Mouse (Mus musculus): ENCODE measurements around the gene Ucn2. TPM values are rescaled to one million over a fixed set of nuclear protein-coding genes. Genes with fewer than 3 reads are reported as not detected.

Gene Ucn2
- polyA plus RNA-seq, 1 experiment from 2014 or later = not detected

DNA sequence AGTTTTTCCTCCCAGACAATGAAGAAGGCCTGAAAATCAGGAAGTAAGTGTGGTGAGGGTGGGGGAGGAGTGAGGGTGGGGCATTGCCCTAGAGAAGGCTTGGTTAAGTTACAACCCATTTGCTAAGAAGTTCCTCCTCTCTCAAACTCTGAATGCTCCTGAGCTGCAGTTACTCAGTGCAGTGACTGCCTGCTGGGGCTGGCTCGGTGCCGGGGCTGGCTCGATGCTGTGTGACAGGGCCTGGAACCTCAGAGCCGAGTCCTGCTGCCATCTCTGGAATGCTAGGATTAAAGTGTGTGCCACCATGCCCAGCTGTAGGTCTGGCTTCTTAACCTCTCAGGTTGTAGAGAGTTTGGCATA lies 13.3 kb downstream of the Ucn2 start:
- no peak overlapping the region for H3K27ac ChIP-seq
- no peak for DNase-seq (ENCODE audit: low spot score)
- WGBS = 78% methylated on average over 4 of the region's 4 CpGs

DNA sequence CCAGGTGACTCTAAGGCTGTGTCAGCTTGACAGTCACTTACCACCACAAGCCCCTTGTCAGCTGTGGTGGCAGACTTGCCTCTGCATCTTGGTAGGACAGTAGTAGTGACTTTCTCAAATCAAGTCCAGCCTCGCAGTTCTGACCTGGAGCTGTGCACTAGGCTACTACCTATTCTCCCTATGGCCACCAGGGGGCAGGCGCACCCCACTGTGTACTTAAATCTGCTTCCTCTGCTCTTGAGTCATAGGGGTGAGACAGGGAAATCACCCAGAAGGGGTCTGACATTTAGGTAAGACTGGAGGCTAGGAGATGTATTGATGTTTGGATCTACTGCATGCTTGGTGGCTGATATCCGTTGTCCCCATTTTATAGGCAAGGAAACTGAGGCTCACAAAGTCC lies 14.9 kb downstream of the Ucn2 start:
- Histone ChIP-seq H3K4me3 (no peak overlapping the region), H3K36me3 (no peaks in the 10 kb centered on the region), H3K27ac (no peak overlapping the region), H3K27me3 (ENCODE audit: insufficient read depth, poor library complexity, severe bottlenecking) (no peaks in the 10 kb centered on the region), H3K9me3 (no peaks in the 10 kb centered on the region), H3K4me1 (replicated peaks) (peaks cover 5% of the 10 kb centered on the region; the same call in 1 of the 2 replicates)
- 16% methylated on average over 3 of the region's 3 CpGs for WGBS
- peak; percentile 67 for DNase-seq (ENCODE audit: low spot score)

More for the DNA sequence above, 13.3 kb downstream of the Ucn2 start:
- Histone ChIP-seq H3K36me3 (no peaks in the 10 kb centered on the region), H3K9me3 (no peaks in the 10 kb centered on the region), H3K27me3 (ENCODE audit: insufficient read depth, poor library complexity, severe bottlenecking) (no peaks in the 10 kb centered on the region), H3K4me3 (no peak overlapping the region), H3K4me1 (replicated peaks) (peaks cover 11% of the 10 kb centered on the region; the same call in 1 of the 2 replicates)

DNA sequence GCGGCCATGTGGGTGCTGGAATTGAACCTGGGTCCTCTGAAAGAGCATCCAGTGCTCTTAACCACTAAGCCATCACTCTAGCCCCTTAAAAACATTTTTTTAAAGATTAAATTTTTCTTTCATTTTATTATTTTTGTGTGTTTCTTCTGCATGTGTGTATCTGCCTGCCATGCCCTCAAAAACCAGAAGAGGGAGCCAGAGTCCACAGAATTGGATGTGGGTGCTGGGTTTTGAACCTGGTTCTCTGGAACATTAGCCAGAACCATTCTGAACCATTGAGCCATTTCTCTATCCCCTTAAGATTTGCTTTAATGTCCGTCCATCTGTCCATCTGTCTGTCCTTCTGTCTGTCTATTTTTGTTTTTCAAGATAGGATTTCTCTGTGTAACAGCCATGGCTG lies 17.4 kb downstream of the Ucn2 start:
- Histone ChIP-seq H3K27me3 (ENCODE audit: insufficient read depth, poor library complexity, severe bottlenecking) (no peaks in the 10 kb centered on the region), H3K36me3 (peaks cover 3% of the 10 kb centered on the region; the same call in 1 of the 2 replicates), H3K4me3 (no peak overlapping the region), H3K27ac (no peak overlapping the region), H3K4me1 (replicated peaks) (peaks cover 12% of the 10 kb centered on the region), H3K9me3 (no peaks in the 10 kb centered on the region)
- WGBS = 49% methylated on average over 2 of the region's 2 CpGs
- DNase-seq (ENCODE audit: low spot score) = peak; percentile 55

DNA sequence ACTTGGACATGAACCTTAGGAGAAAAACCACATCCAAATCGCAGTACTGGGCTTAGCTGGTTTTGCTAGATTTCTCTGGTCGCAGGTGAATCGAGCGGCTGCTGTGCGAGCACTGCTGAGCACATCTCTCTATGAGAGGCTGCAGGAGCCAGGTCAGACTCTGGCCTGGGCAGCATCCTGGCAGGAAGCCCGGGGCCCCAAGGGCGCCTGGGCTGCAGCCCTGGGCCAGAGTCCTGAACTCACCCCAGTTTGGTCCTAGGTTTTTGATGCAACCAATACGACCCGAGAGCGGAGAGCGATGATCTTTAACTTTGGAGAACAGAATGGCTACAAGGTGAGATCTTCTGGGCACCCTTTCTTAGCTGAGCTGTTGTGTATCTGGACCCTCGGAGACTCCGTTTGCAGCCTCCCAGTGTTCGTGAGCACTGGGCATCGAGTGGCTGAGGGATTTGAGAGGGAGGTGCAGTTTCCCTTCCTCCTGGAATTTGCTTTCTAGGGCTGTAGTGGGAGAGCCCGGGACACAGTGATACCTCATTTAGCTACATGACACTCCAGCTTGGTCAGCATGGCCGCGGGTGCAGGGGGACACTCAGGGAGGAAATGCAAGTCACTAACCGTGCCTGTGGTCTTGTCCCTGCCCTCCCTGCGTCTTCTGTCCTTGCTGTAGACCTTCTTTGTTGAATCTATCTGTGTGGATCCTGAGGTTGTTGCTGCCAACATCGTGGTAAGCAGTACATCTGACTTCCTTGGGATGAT lies 21.4 kb downstream of the Ucn2 start:
- no peak overlapping the region for H3K4me3 ChIP-seq
- 82% methylated on average over 21 of the region's 21 CpGs for WGBS
- no peaks in the 10 kb centered on the region for H3K27me3 ChIP-seq (ENCODE audit: insufficient read depth, poor library complexity, severe bottlenecking)
- peaks cover 8% of the 10 kb centered on the region; the same call in 1 of the 2 replicates for H3K36me3 ChIP-seq
- peaks cover 23% of the 10 kb centered on the region for H3K4me1 ChIP-seq (replicated peaks)
- H3K9me3 ChIP-seq = no peaks in the 10 kb centered on the region
- no peak for DNase-seq (ENCODE audit: low spot score)
- 0 out of 2 replicates have a peak overlapping the region, but pooled peaks have one; percentile 56 for H3K27ac ChIP-seq

DNA sequence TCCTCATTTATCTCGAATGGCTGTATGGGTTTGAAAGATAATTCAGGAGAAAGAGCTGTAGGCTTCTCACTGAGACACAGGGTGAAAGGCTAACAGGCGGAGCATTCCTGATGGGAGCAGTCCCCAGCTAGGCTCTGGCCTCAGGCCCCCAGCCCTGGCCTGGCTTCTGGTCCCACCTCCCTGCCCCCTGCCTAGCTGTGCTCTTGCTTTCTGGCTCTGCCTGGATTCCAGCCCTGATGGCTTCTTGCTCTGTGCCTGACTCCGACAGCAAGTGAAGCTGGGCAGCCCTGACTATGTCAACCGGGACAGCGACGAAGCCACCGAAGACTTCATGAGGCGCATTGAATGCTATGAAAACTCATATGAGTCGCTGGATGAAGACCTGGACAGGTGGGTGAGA lies 22.3 kb downstream of the Ucn2 start:
- no peak overlapping the region; the same call in 1 of the 2 replicates for H3K27ac ChIP-seq
- peaks cover 23% of the 10 kb centered on the region for H3K4me1 ChIP-seq (replicated peaks)
- no peak for DNase-seq (ENCODE audit: low spot score)
- peaks cover 8% of the 10 kb centered on the region; the same call in 1 of the 2 replicates for H3K36me3 ChIP-seq
- H3K9me3 ChIP-seq = no peaks in the 10 kb centered on the region
- H3K27me3 ChIP-seq (ENCODE audit: insufficient read depth, poor library complexity, severe bottlenecking) = no peaks in the 10 kb centered on the region
- H3K4me3 ChIP-seq = no peak overlapping the region
- WGBS = 81% methylated on average over 9 of the region's 9 CpGs

DNA sequence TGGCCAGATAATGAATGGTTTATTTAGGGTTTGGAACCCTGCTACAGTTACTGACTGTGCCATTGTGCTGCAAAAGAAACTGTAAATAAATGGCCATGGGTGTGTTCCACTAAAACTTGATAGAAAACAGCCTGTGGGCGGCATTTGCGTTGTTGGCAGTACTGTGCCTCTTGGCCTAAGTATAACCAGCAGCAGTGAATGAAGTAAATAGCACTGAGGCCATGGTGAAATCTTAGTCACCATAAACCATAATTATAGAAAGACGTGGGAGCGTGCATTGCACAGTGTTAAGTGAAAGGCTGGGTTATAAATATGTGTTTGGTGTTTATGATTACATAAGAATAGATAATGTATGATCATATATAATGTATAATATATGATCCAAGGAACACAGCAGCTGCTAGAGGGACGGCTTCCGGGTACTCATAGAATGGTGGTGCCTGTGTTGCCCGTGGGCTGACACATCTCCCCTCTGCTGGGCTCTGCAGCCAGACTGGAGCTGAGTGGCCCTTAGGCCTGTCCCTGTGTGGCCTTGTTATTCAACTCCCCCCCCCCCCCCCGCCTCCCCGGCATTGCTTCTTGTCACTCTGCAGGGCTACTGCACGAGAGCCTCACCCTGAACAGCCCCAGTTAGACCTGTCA lies 23.3 kb downstream of the Ucn2 start:
- 70% methylated on average over 10 of the region's 10 CpGs for WGBS
- no peak for DNase-seq (ENCODE audit: low spot score)

DNA sequence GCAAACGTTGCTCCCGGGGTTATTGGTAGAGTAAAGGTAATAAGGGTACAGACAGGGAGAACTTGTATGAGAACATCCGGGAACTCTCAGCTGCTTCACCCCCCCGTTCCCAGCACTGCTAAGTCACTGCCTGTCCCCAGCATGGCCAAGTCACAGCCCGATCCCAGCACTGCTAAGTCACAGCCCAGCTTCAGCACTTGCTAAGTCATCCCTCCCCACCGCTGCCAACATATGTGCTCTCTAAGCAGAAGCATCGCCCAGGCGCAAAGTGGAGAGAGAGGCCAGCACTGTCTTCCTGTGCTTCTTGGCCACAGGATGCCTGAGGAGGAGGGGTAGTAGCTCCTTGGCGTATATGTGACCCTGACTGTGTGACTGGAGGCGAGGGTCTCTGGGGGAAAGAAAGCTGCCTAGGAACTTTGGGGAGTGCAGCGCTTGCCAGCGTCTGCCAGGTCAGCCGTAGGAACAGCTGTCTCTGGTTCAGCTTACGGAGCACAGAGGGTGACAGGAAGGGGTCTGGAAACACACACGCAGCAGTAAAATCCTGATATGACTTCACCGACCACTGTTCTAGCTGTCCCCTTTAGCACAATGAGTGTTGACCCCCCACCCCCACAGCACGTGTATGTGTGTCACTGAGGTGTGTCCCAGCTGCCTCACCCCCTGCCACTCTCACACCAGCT lies 24.0 kb downstream of the Ucn2 start:
- DNase-seq (ENCODE audit: low spot score) = no peak
- Histone ChIP-seq H3K27ac (no peak overlapping the region), H3K36me3 (peaks cover 8% of the 10 kb centered on the region; the same call in 1 of the 2 replicates), H3K9me3 (no peaks in the 10 kb centered on the region), H3K4me1 (replicated peaks) (peaks cover 23% of the 10 kb centered on the region), H3K4me3 (no peak overlapping the region), H3K27me3 (ENCODE audit: insufficient read depth, poor library complexity, severe bottlenecking) (no peaks in the 10 kb centered on the region)
- WGBS = 57% methylated on average over 17 of the region's 17 CpGs

More for the DNA sequence above, 23.3 kb downstream of the Ucn2 start:
- Histone ChIP-seq H3K4me1 (replicated peaks) (peaks cover 23% of the 10 kb centered on the region), H3K9me3 (no peaks in the 10 kb centered on the region), H3K36me3 (peaks cover 8% of the 10 kb centered on the region; the same call in 1 of the 2 replicates), H3K4me3 (no peak overlapping the region), H3K27ac (no peak overlapping the region), H3K27me3 (ENCODE audit: insufficient read depth, poor library complexity, severe bottlenecking) (no peaks in the 10 kb centered on the region)

DNA sequence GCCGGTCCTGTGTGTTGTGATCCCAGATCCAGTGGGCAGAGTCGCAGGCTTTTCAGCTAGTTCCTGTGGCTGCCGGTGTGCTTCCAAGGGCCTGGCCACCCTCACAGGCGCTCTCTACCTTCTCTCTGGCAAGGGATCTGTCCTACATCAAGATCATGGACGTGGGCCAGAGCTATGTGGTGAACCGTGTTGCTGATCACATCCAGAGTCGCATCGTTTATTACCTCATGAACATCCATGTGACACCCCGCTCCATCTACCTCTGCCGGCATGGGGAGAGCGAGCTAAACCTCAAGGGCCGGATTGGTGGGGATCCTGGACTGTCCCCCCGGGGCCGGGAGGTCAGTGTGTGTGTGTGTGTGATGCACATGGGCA lies 24.5 kb downstream of the Ucn2 start:
- Histone ChIP-seq H3K4me3 (no peak overlapping the region), H3K4me1 (replicated peaks) (peaks cover 23% of the 10 kb centered on the region), H3K9me3 (no peaks in the 10 kb centered on the region), H3K36me3 (peaks cover 8% of the 10 kb centered on the region; the same call in 1 of the 2 replicates), H3K27ac (no peak overlapping the region), H3K27me3 (ENCODE audit: insufficient read depth, poor library complexity, severe bottlenecking) (no peaks in the 10 kb centered on the region)
- 89% methylated on average over 14 of the region's 14 CpGs for WGBS
- DNase-seq (ENCODE audit: low spot score) = no peak

DNA sequence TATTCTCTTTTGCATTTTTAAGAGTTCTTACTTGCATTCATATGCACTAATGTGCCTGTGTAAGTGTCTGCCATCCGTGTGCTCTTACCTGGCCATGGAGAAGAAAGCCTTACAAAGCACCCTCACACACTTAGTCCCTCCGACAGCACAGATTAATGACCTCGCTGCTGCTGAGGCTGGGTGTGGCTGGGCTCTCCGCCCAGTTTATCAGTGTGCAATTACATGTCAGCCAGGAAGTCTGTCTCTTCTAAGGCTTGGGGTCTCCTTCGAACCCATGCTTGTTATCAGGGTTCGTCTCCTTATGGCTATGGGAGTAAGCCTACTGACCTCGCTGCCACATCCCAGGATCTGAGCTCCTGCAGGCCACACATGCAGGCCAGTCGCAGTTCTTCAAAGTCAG lies 29.6 kb downstream of the Ucn2 start:
- Histone ChIP-seq H3K9me3 (no peaks in the 10 kb centered on the region), H3K4me3 (no peak overlapping the region), H3K4me1 (replicated peaks) (no peaks in the 10 kb centered on the region), H3K27ac (no peak overlapping the region), H3K27me3 (ENCODE audit: insufficient read depth, poor library complexity, severe bottlenecking) (no peaks in the 10 kb centered on the region), H3K36me3 (0 out of 2 replicates have a peak, but pooled peaks cover 3% of the 10 kb centered on the region)
- no peak for DNase-seq (ENCODE audit: low spot score)
- WGBS = 88% methylated on average over 8 of the region's 8 CpGs

DNA sequence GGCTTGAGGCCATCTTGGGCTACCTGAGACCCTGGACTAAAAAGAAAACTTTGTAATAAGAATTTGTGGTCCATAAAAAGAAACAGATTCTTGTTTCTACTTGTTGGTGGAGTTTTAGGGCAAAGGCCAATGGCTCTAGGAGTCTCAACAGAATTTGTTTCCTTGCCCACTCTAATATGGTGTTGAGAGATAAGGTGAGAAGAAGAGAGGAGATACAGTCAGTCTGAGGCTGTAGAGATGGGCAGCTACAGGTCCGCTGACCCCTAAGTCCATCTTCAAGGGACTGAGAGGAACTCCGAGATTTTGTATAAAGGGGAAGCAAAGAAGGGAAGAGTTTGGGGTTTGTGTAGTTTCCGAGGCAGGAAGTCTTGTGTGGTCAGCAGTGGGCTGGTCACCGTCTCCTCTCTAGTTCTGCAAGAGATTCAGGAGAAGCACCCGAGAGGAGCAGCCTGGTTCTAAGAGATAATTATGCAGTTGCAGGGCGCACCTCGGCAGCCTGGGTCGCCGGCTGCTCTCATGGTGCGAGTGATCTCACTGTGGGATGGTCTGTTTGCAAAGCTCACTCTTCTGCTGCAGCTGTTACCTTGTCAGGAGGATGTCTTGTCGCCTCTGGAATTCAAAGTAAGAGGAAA lies 31.3 kb downstream of the Ucn2 start:
- no peaks in the 10 kb centered on the region for H3K4me1 ChIP-seq (replicated peaks)
- no peak overlapping the region for H3K27ac ChIP-seq
- H3K9me3 ChIP-seq = no peaks in the 10 kb centered on the region
- WGBS = 70% methylated on average over 11 of the region's 11 CpGs
- no peaks in the 10 kb centered on the region for H3K27me3 ChIP-seq (ENCODE audit: insufficient read depth, poor library complexity, severe bottlenecking)
- no peak overlapping the region for H3K4me3 ChIP-seq
- no peak for DNase-seq (ENCODE audit: low spot score)
- no peaks in the 10 kb centered on the region for H3K36me3 ChIP-seq

DNA sequence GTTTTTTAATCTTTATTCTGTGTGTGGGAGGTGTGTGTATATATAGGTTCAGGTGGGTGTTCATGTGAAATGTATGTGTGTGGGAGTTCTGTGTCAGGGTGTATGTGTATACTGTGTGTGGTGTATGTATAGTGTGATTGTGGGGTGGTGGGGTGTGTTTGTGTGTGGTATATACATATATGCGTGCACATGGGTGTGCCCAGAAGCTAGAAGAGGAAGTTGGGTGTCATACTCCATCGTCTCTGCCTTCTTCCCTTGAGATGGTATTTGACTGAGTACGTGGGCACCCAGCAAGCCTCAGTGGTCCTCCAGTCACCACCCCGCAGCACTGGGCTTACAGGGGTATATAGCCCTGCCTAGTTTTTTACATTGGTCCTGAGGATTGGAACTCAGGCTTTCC lies 35.6 kb downstream of the Ucn2 start:
- 88% methylated on average over 4 of the region's 4 CpGs for whole genome bisulfite sequencing

DNA sequence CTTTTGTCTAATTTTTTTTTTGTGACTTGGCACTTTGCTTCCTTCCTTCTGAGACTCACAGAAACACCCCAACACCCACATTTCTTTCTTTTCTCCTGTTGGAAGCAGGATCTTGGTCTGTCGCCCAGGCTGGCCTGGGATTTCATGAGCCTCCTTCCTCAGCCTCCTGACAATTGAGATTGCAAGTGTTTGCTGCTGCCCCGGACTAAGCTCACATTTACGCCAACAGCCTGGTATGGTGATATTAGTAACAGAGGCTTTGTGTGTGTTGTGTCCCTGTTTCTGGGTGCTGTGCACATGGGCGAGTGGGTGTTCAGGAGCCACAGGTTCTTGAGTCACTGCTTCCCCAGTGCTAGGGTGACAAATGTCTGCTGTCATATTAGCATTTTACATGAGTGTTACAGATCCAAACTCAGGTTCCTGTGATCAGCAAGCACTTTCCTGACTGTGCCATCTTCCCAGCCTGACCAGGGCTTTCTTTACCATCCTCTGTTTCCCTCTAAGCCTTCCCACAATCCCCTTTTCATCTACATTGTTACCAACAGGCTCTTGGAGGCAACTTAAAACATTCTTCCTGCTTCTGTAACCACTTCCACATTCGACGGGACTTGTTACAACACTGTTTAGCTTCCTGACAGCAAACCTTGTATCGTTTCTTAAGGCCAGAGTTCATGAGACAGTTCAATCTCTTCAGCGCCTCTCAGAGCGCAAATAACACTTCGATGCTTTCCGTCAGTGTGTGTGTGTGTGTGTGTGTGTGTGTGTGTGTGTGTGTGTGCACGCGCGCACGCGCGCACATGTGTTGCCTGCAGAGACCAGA lies 37.3 kb downstream of the Ucn2 start:
- no peaks in the 10 kb centered on the region; the same call in 1 of the 2 replicates for H3K36me3 ChIP-seq
- H3K27ac ChIP-seq = no peak overlapping the region
- H3K9me3 ChIP-seq = no peaks in the 10 kb centered on the region
- H3K4me3 ChIP-seq = no peak overlapping the region
- no peaks in the 10 kb centered on the region for H3K27me3 ChIP-seq (ENCODE audit: insufficient read depth, poor library complexity, severe bottlenecking)
- H3K4me1 ChIP-seq (replicated peaks) = no peaks in the 10 kb centered on the region
- 94% methylated on average over 17 of the region's 17 CpGs for WGBS
- no peak for DNase-seq (ENCODE audit: low spot score)

More for the DNA sequence above, 35.6 kb downstream of the Ucn2 start:
- Histone ChIP-seq H3K9me3 (no peaks in the 10 kb centered on the region), H3K4me3 (no peak overlapping the region), H3K4me1 (replicated peaks) (no peaks in the 10 kb centered on the region), H3K36me3 (no peaks in the 10 kb centered on the region), H3K27ac (no peak overlapping the region), H3K27me3 (ENCODE audit: insufficient read depth, poor library complexity, severe bottlenecking) (no peaks in the 10 kb centered on the region)
- no peak for DNase-seq (ENCODE audit: low spot score)
